Mouse (Mus musculus) kidney, adult 2 months (tissue): ENCODE measurements at regions not wholly inside any gene's neighbourhood (a gene's known extent, or its start where the extent isn't known, plus 50 kb on each side); places are given as distances from the start of the nearest gene placed in this dataset.

Experiments
- CTCF ChIP-seq: fragments of 200-500 bp; conservative IDR thresholded peaks from 2 replicates; pipeline ENCODE4 v1.5.1; 2011; ENCODE audit warnings: low read depth, mild to moderate bottlenecking, control low read depth, low read length, moderate library complexity, mixed read lengths; ENCODE audit not compliant: insufficient read depth, insufficient read length
- POLR2A ChIP-seq: fragments of 200-500 bp; IDR thresholded peaks from one replicate; pipeline ENCODE4 v1.6.1; 2011; ENCODE audit warnings: low read depth, low read length, control low read depth

- TF ChIP-seq CTCF: no peak
- no peak for TF ChIP-seq POLR2A
Measured at GRCm38 (mm10) chr6:98864306-98864705, 521.8 kb upstream of the Gm765 start.
